Mouse (Mus musculus): ENCODE measurements around the gene Sulf2. TPM values are rescaled to one million over a fixed set of nuclear protein-coding genes. Genes with fewer than 3 reads are reported as not detected.

The Sulf2 gene
- total and polyA plus RNA-seq, 2 experiments from 2014 or later, result 54.8 to 86.5 TPM

DNA sequence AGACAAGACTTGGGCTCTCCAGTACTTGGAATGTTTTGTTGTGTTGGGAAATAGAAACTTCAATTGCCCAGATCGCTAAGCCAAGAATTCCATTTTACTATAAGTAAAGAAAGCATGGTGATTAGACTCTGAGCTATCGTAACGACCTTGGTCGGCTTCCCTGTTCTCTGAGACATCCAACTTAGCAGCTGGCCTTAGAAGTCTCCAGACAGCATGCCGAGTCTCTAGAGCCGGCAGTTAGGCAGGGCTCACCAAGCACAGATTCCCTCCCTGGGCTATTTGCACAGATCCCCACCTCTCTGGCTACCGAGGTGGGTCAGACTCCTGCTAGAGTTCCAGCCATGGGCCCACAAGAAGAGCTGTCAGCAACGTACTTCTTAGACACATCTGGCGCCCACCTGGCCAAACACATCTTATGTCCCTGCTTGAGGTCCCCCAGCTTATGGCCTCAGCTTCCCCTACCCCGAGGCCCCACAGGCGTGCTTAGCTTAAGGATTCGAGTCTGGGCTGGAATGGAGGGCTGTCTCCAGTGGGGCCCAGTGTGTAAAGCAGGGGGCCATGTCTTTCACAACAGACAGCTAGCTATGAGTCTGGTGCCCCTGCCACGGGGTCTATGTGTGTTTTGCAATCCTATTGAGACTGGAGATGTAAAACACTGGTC, 6.7 kb downstream of the Sulf2 start:
- Histone ChIP-seq H3K4me2 (ENCODE audit: low read depth, low read length) (no peak overlapping the region), H3K4me1 (ENCODE audit: control insufficient read depth, insufficient read depth) (peaks cover 87% of the 10 kb centered on the region), H3K27me3 (ENCODE audit: control insufficient read depth, insufficient read depth, low read length) (no peaks in the 10 kb centered on the region), H3K36me3 (replicated peaks; ENCODE audit: control insufficient read depth, insufficient read depth, low read length) (no peaks in the 10 kb centered on the region), H3K4me3 (ENCODE audit: low read depth, low read length) (no peak overlapping the region), H3K9ac (replicated peaks; ENCODE audit: low read depth, low read length) (no peak overlapping the region), H3K9me3 (replicated peaks; ENCODE audit: control insufficient read depth, low read length) (no peaks in the 10 kb centered on the region), H3K27ac (ENCODE audit: low read depth) (peak overlapping the region; percentile 72)
- TF ChIP-seq EP300 (IDR thresholded peaks at IDR 0.05; ENCODE audit: low read depth) (no peak), CTCF (IDR thresholded peaks at IDR 0.05; ENCODE audit: low read depth) (no peak)
- 28% methylated on average over 13 of the region's 13 CpGs for WGBS
- DNase-seq (ENCODE audit: low spot score), result peak; percentile 38
- no peak for ATAC-seq (ENCODE audit: insufficient read depth, low read depth)

DNA sequence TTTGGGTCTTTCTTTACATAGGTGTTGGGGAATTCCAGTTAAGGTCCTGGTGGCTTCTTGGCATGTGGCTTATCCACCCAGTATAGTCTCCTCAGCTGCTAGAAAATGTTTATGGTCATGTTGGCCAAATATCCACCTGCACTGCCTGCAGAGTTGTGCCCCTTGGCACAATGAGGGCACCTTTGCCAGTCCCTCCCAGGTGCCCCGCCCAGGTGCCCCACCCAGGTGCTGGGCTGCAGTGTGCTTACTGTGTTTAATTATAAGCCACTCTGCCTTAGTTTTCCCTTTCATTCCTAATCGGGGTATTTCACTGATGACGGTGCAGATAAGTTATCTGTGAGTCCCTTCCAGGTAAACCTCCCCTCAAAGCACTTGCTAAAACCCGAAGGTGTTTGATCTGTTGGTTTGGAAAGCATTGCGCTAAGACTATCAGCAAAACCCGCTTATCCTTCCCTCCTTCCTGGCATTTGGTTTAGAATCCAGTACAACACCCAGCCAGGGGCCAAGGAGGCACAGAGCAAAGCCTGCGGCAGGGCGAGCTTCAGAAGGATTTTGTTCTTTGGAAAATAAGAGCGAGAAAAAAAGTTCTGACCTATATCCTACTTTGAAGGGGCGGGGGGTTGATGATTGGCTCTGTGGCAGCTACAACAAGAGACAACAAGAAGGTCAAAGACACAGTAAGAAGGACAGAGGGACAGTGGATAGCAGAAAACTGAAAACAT, 7.4 kb downstream of the Sulf2 start:
- TF ChIP-seq CTCF (IDR thresholded peaks at IDR 0.05; ENCODE audit: low read depth) (no peak), EP300 (IDR thresholded peaks at IDR 0.05; ENCODE audit: low read depth) (no peak)
- no peaks in the 10 kb centered on the region for H3K9me3 ChIP-seq (replicated peaks; ENCODE audit: control insufficient read depth, low read length)
- no peak for ATAC-seq (ENCODE audit: insufficient read depth, low read depth)
- WGBS, result 71% methylated on average over 10 of the region's 10 CpGs
- peak overlapping the region; percentile 72 for H3K27ac ChIP-seq (ENCODE audit: low read depth)
- no peaks in the 10 kb centered on the region for H3K36me3 ChIP-seq (replicated peaks; ENCODE audit: control insufficient read depth, insufficient read depth, low read length)
- H3K4me3 ChIP-seq (ENCODE audit: low read depth, low read length), result no peak overlapping the region
- H3K27me3 ChIP-seq (ENCODE audit: control insufficient read depth, insufficient read depth, low read length), result no peaks in the 10 kb centered on the region
- DNase-seq (ENCODE audit: low spot score), result no peak
- H3K4me1 ChIP-seq (ENCODE audit: control insufficient read depth, insufficient read depth), result peaks cover 83% of the 10 kb centered on the region
- H3K9ac ChIP-seq (replicated peaks; ENCODE audit: low read depth, low read length), result no peak overlapping the region; the same call in 1 of the 2 replicates
- no peak overlapping the region for H3K4me2 ChIP-seq (ENCODE audit: low read depth, low read length)

DNA sequence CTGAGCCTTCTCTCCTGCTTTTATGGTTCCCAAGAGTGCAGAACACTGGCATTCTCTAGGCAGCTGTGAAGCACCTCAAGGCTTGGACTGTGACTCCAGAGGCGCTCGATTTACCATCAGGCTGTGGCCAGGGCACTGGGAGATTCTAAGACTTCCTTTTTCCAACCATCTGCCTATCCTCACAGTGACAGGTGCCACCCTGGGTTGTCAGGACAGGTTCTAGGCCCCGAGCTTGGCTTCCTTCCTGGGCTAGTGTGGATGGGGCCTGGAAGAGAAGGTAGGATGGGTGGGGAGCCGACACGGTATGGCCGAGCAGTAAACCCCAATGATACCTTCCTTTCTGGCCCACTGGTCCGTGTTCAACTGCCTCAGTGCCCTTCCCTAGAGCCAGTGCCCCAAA, 9.0 kb downstream of the Sulf2 start:
- H3K9me3 ChIP-seq (replicated peaks; ENCODE audit: control insufficient read depth, low read length), result no peaks in the 10 kb centered on the region
- WGBS, result 74% methylated on average over 7 of the region's 7 CpGs
- H3K36me3 ChIP-seq (replicated peaks; ENCODE audit: control insufficient read depth, insufficient read depth, low read length), result no peaks in the 10 kb centered on the region
- peak overlapping the region; percentile 41; the same call in 1 of the 2 replicates for H3K27ac ChIP-seq (ENCODE audit: low read depth)
- ATAC-seq (ENCODE audit: insufficient read depth, low read depth) (no peak), DNase-seq (ENCODE audit: low spot score) (no peak)
- peaks cover 82% of the 10 kb centered on the region for H3K4me1 ChIP-seq (ENCODE audit: control insufficient read depth, insufficient read depth)
- H3K9ac ChIP-seq (replicated peaks; ENCODE audit: low read depth, low read length), result no peak overlapping the region; the same call in 1 of the 2 replicates
- H3K4me3 ChIP-seq (ENCODE audit: low read depth, low read length), result no peak overlapping the region
- no peak overlapping the region for H3K4me2 ChIP-seq (ENCODE audit: low read depth, low read length)
- TF ChIP-seq CTCF (IDR thresholded peaks at IDR 0.05; ENCODE audit: low read depth) (no peak), EP300 (IDR thresholded peaks at IDR 0.05; ENCODE audit: low read depth) (no peak)
- no peaks in the 10 kb centered on the region for H3K27me3 ChIP-seq (ENCODE audit: control insufficient read depth, insufficient read depth, low read length)

DNA sequence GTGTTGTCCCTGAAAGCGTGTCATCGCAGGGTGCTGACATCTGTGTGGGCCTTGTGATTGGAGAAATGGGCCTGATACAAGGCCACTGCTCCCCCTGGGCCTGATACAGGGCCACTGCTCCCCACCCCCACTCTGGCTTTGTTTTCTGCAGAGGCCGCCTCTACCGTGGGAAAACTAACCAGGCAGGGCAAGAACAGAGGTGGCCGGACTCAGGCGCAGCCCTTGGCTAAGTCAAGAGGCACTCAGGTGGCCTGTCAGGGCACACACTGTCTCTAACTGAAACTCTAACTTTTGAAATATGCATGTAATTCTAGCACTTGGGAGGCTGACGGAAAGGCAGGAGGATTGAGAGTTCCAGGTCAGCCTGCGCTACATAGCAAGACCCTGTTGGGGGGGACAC, 10.4 kb downstream of the Sulf2 start:
- 0 out of 2 replicates have a peak overlapping the region, but pooled peaks have one; percentile 41 for H3K27ac ChIP-seq (ENCODE audit: low read depth)

DNA sequence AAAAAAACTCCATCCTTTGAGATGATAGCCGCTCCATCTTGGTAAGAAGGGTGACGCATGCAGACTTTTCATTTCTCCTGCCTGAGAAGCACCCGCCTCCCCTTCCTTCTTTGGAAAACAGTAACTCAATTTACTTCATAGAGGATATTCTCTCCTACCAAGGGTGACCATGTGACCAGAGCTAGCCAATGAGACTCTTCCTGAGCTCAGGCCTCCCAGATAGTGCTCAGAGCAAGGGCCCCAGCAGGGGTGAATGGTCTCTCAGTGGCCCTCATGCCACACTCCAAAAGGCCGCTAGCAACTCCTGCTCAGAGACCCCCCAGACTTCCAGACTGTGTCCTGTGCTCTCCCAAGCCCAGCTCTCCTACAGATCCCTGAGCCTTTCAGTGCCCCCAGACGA, 11.6 kb downstream of the Sulf2 start:
- Histone ChIP-seq H3K4me3 (ENCODE audit: low read depth, low read length) (no peak overlapping the region), H3K9ac (replicated peaks; ENCODE audit: low read depth, low read length) (no peak overlapping the region), H3K27ac (ENCODE audit: low read depth) (peak overlapping the region; percentile 17; the same call in 1 of the 2 replicates), H3K4me2 (ENCODE audit: low read depth, low read length) (no peak overlapping the region), H3K9me3 (replicated peaks; ENCODE audit: control insufficient read depth, low read length) (no peaks in the 10 kb centered on the region), H3K36me3 (replicated peaks; ENCODE audit: control insufficient read depth, insufficient read depth, low read length) (no peaks in the 10 kb centered on the region), H3K4me1 (ENCODE audit: control insufficient read depth, insufficient read depth) (peaks cover 71% of the 10 kb centered on the region), H3K27me3 (ENCODE audit: control insufficient read depth, insufficient read depth, low read length) (no peaks in the 10 kb centered on the region)
- DNase-seq (ENCODE audit: low spot score) (no peak), ATAC-seq (ENCODE audit: insufficient read depth, low read depth) (no peak)
- TF ChIP-seq CTCF (IDR thresholded peaks at IDR 0.05; ENCODE audit: low read depth) (no peak), EP300 (IDR thresholded peaks at IDR 0.05; ENCODE audit: low read depth) (no peak)
- 79% methylated on average over 5 of the region's 5 CpGs for WGBS

More for the DNA sequence above, 10.4 kb downstream of the Sulf2 start:
- Histone ChIP-seq H3K4me2 (ENCODE audit: low read depth, low read length) (no peak overlapping the region), H3K4me3 (ENCODE audit: low read depth, low read length) (no peak overlapping the region), H3K9me3 (replicated peaks; ENCODE audit: control insufficient read depth, low read length) (no peaks in the 10 kb centered on the region), H3K9ac (replicated peaks; ENCODE audit: low read depth, low read length) (0 out of 2 replicates have a peak overlapping the region, but pooled peaks have one; percentile 27), H3K27me3 (ENCODE audit: control insufficient read depth, insufficient read depth, low read length) (no peaks in the 10 kb centered on the region), H3K36me3 (replicated peaks; ENCODE audit: control insufficient read depth, insufficient read depth, low read length) (no peaks in the 10 kb centered on the region), H3K4me1 (ENCODE audit: control insufficient read depth, insufficient read depth) (peaks cover 81% of the 10 kb centered on the region)
- ATAC-seq (ENCODE audit: insufficient read depth, low read depth), result no peak
- TF ChIP-seq CTCF (IDR thresholded peaks at IDR 0.05; ENCODE audit: low read depth), result no peak
- no peak for TF ChIP-seq EP300 (IDR thresholded peaks at IDR 0.05; ENCODE audit: low read depth)
- DNase-seq (ENCODE audit: low spot score), result no peak
- 75% methylated on average over 8 of the region's 8 CpGs for WGBS
